Mouse (Mus musculus): ENCODE data around the gene Gm20390.

Gene Gm20390

GRCm38 (mm10) chr11:93968005-93968847 lies at the start of gene Gm20390, which contains the start of gene Nme1:
Gene Gm20390 (minus strand): TSS chr11:93968293.
Gene Nme1 (minus strand): TSS chr11:93968521.
- under 1% methylated on average over 40 of the region's 40 CpGs for WGBS

- 91% methylated on average over 2 of the region's 2 CpGs for WGBS
These were observed 35.3 kb upstream of the Gm20390 start for GRCm38 (mm10) chr11:94003346-94003745.

- WGBS: 8% methylated on average over 13 of the region's 13 CpGs
These were observed 29.2 kb upstream of the Gm20390 start for GRCm38 (mm10) chr11:93997141-93997775.

GRCm38 (mm10) chr11:93996306-93997140 lies 28.4 kb upstream of the Gm20390 start:
- under 1% methylated on average over 58 of the region's 58 CpGs for WGBS

- WGBS: under 1% methylated on average over 60 of the region's 70 CpGs
These were observed 27.7 kb upstream of the Gm20390 start, which contains the start of gene Spag9 for GRCm38 (mm10) chr11:93995720-93996305. Gene Spag9 (plus strand): TSS chr11:93996091.

- 2% methylated on average over 15 of the region's 15 CpGs for WGBS
These were observed 27.1 kb upstream of the Gm20390 start for GRCm38 (mm10) chr11:93995111-93995719.

- 41% methylated on average over 5 of the region's 5 CpGs for WGBS
These were observed 26.4 kb upstream of the Gm20390 start for GRCm38 (mm10) chr11:93994531-93994930.

GRCm38 (mm10) chr11:93988328-93989062 lies 20.4 kb upstream of the Gm20390 start:
- WGBS: 60% methylated on average over 12 of the region's 12 CpGs

- WGBS: 43% methylated on average over 8 of the region's 8 CpGs
These were observed 19.7 kb upstream of the Gm20390 start for GRCm38 (mm10) chr11:93987625-93988327.

- WGBS: 88% methylated on average over 4 of the region's 4 CpGs
These were observed 18.9 kb upstream of the Gm20390 start for GRCm38 (mm10) chr11:93987026-93987425.

- 83% methylated on average over 5 of the region's 5 CpGs for WGBS
These were observed 17.2 kb upstream of the Gm20390 start for GRCm38 (mm10) chr11:93985265-93985664.

- 95% methylated on average over 3 of the region's 3 CpGs for WGBS
These were observed 16.5 kb upstream of the Gm20390 start for GRCm38 (mm10) chr11:93984619-93985018.

GRCm38 (mm10) chr11:93979502-93980049 lies 11.5 kb upstream of the Gm20390 start:
- 63% methylated on average over 6 of the region's 6 CpGs for WGBS

GRCm38 (mm10) chr11:93972951-93973350 lies 4.9 kb upstream of the Gm20390 start:
- WGBS: 77% methylated on average over 5 of the region's 5 CpGs

- 38% methylated on average over 1 of the region's 1 CpGs for WGBS
These were observed 1.7 kb upstream of the Gm20390 start for GRCm38 (mm10) chr11:93969799-93970198.

- WGBS: 93% methylated on average over 6 of the region's 6 CpGs
These were observed 1.1 kb upstream of the Gm20390 start for GRCm38 (mm10) chr11:93969171-93969570.

- 42% methylated on average over 6 of the region's 6 CpGs for WGBS
These were observed 695 bp upstream of the Gm20390 start for GRCm38 (mm10) chr11:93968848-93969128.

- 2% methylated on average over 11 of the region's 11 CpGs for WGBS
These were observed 712 bp downstream of the Gm20390 start for GRCm38 (mm10) chr11:93967381-93967780.

- 54% methylated on average over 6 of the region's 6 CpGs for WGBS
These were observed 2.7 kb downstream of the Gm20390 start for GRCm38 (mm10) chr11:93965391-93965790.

- 65% methylated on average over 4 of the region's 4 CpGs for WGBS
These were observed 5.1 kb downstream of the Gm20390 start for GRCm38 (mm10) chr11:93963013-93963412.

Data from cerebral cortex, adult 2 months (tissue).